Mouse (Mus musculus): ENCODE measurements around the gene Chka.

Chka gene

DNA sequence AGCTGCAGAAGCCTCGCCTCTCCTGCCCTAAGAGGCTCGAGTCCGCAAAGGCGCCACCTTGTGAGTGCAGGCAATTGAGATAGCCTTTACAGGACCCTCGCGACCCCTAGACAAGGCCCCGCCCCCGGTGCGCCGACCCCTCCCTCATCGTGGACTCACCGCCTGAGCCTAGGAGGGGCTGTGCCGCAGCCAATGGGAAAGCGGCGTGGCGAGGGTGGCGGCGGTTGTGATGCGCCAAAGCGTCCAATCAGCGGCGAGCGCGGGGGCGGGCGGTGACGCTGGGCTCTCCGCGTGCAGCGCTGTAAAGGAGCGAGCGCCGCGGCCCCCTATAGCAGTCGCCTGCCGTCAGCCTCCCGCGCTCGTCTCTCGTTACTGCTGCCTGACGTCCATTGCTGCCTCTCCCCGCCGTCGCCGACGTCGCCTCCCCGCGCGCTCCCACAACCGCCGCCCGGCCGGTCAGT is at the start of gene Chka:
Gene Chka, plus strand, starts transcription at position 272 of the 461 bp plus-strand sequence.
- peak; percentile 91 for DNase-seq (ENCODE audit: low read depth, low spot score)

- DNase-seq (ENCODE audit: low read depth, low spot score) = no peak
These were observed 46.0 kb upstream of the Chka start for GRCm38 (mm10) chr19:3805526-3805925.

- no peak for DNase-seq (ENCODE audit: low read depth, low spot score)
These were observed 40.9 kb upstream of the Chka start for GRCm38 (mm10) chr19:3810536-3811233.

DNA sequence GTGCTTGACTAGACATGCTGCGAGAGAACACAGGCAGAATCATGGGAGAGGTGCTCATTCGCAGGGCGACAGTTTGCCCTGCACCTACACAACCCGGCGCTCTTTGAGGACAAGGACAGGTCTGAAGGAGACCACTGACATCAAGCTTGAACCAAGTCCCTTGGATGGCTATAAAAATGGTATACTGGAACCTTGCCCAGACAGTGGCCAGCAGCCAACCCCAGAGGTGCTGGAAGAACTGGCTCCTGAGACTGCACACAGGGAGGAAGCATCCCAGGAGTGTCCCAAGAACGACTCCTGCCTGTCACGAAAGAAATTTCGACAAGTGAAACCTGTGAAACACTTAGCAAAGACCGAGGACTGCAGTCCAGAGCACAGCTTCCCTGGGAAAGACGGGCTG is 37.1 kb upstream of the Chka start:
- no peak for DNase-seq (ENCODE audit: low read depth, low spot score)

DNA sequence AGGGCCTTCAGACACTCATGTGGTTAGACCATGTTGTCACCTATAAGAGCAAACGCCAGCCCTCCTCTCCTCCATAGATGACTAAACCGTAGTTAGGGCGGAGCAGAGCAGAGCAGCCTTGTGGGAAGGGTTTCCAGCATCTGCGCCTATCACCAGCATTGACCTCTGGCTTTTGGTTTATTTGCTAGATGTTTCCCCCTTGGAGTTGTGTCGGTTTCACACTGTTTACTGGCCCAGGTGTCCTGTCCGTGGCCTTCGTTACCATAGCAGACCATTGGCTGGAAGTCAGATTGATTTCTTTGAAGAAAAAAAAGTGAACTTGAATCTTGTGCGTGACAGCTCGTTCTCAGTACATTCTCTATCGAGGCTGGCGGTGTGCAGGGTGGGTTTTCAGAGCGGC is 35.7 kb upstream of the Chka start:
- no peak for DNase-seq (ENCODE audit: low read depth, low spot score)

- DNase-seq (ENCODE audit: low read depth, low spot score) = no peak
These were observed 32.5 kb upstream of the Chka start for GRCm38 (mm10) chr19:3819080-3819479.

GRCm38 (mm10) chr19:3819899-3820444 is 31.6 kb upstream of the Chka start:
- DNase-seq (ENCODE audit: low read depth, low spot score) = no peak

DNA sequence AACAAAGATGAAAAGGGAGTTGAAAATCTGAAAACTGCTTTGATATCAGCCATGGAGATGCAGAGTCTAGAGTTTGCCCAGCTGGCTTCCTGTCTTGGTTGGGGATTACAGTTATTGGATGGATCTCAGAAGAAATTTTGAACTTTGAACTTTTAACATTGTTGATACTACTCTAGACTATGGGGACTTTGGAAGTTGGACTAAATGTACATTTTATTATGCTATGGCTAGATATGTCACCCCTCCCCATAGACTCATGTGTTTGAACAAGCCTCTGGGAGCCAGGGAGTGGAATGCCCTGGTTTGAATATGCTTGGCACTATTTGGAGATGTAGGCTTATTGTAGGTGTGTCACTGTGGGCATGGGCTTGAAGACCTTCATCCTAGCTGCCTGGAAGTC is 26.5 kb upstream of the Chka start:
- no peak for DNase-seq (ENCODE audit: low read depth, low spot score)

DNA sequence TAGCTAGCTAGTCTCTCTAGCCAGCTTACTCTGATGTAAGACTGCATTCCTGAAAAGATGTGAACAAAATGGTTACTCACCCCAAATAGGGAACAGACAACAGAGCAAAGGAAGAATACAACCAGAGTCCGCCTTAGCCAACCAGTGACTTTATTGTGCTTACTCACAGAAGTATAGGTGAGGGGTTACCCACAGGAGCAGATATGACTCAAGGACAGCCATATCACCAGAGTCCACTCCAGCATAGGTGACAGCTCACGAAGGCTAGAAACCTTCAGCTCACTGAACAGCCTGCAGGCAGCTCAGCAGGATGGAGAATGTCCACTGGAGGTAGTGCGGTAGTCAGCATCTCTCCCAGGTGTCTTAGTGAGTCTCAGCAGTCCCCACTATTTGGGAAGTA is 21.7 kb upstream of the Chka start:
- no peak for DNase-seq (ENCODE audit: low read depth, low spot score)

- no peak for DNase-seq (ENCODE audit: low read depth, low spot score)
These were observed 19.9 kb upstream of the Chka start for GRCm38 (mm10) chr19:3831716-3832115.

DNA sequence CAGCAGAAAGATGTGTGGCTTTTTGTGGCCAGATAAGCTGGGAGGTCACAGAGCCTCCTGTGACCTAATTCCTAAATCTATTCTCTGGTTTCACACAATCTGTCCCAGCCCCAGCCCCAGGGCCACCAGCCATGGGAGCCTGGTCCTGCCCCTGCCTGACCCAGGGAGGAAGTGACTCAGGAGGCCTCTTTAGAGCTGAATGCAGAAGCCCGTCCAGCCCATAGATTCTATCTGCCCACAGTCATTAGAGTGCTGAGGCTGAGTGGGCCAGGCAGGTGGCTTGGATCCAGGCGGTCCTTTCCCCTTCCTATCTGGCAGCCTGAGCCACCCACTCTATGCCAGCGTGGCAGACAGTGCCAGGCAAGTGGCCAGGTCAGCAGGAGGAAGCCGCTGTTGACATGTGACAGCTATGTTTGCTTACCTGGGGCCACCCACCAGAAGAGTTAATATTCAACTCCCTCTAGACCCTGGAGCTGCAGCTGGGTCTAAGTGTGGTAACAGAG is 18.7 kb upstream of the Chka start:
- DNase-seq (ENCODE audit: low read depth, low spot score) = no peak

DNA sequence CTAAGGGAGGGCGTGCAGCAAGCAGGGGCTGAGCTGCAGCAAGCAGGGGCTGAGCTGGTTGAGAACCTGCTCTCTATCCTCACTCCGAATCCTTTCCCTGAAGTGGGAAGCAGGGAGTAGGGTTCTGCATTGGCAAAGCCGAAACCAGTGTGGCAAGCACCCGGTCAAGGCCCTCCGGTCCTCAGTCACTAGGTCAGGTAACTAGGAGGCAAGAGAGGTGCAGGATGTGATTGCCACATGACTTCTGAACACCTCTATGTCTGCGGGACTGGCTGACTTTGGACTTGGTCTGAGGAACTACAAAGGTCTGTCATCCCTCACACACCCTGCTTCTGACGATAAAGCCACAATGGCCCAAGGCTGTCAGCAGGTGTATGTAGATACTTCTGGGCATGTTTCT is 17.3 kb upstream of the Chka start:
- DNase-seq (ENCODE audit: low read depth, low spot score) = no peak

GRCm38 (mm10) chr19:3836791-3837190 is 14.8 kb upstream of the Chka start:
- DNase-seq (ENCODE audit: low read depth, low spot score) = no peak

GRCm38 (mm10) chr19:3838931-3839330 is 12.6 kb upstream of the Chka start:
- DNase-seq (ENCODE audit: low read depth, low spot score) = no peak

DNA sequence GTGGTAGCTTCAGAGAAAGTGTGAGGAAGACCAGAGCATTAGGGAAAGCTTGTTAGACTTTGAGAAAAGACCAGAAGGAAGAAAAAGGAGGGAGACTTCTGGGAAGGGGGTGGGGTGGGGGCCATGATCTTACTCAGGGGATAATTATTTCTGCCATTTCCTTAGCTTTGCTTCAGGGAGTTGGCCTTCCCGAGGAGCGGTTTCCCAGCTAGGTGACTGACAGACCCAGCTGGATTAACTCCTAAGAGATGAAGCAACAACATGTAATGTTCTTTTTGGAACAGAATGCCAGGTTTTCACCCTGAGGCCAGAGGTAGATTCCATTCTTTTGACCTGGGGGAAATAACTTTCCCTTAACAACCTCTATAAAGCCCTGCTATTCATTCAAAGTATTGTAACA is 11.9 kb upstream of the Chka start:
- DNase-seq (ENCODE audit: low read depth, low spot score) = no peak

DNA sequence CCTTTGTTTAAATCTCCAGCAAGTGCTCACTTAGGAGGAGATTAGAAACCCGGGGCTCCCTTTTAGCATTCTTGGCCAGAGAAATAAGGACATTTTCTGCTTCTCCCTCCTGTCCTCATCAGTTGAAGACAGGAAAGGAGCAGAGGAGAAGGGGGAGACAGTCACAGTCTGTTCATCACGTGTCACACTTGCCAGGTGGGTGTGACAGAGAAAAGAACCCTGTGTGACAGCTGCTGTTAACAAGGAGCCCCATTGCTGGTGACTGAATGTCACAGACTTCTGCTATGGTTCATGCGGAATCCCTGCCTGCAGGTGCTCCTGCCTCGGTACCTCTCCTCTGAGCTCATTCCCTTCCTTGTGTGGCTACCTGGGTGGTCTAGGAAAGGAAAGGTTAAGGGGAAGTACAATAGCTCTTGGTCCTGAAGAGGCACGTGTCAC is 11.3 kb upstream of the Chka start:
- no peak for DNase-seq (ENCODE audit: low read depth, low spot score)

- DNase-seq (ENCODE audit: low read depth, low spot score) = no peak
These were observed 10.9 kb upstream of the Chka start for GRCm38 (mm10) chr19:3840685-3841084.

DNA sequence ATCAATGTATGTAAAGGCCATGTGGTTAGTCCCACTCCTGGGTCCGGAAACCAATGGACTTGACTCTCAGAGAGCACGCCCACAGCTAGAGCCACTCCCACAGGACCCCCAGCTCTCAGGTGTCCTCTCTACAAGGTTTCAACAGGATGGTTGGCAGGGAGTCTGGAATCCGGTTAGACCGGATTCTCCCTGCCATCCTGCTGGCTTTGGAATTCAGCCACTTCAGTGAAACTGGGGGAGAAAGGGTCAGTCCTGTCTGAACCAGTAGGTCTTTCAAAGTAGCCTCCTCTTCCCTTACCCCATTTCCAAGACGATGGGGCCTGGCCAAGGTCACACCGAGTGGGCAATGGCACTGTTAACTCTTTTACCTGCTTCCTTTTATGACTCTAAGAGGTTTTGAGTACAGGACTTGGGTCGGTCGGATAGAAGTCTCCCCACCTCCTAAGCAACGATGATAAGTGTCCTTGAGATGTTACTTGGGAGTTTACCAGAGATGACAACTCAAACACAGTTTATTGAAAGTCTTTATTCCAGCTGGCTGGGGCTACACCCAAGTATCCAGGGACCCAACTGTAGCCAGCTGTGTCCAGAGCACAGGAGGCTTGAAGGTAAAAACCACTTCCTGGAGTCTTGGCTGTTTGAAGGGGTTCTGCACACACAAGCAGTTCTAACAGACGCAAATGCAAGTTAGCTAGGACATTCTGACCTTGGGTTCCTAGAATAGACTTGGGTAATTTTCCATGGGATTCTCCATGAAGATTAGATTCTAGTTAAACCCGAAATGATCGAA is 9.0 kb upstream of the Chka start:
- DNase-seq (ENCODE audit: low read depth, low spot score) = peak; percentile 46

DNA sequence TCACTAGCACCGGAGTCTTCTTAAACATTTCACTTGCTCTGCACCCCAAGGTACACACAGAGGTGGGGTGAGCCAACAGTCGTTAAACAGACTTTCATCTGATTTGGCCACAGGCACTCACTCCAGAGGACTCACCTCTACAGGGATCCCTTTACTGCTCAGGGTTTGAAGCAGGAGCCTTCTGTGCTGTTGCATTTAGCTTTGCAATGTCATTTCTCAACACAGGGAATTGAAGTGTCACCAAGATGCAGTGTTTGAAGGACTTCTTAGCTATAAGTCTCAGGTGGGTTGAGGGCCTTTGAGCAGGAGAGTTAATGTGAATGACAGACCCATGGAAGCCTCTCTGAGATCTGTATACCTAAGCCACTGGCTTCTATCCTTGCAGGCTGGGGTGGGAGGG is 7.9 kb upstream of the Chka start:
- no peak for DNase-seq (ENCODE audit: low read depth, low spot score)

DNA sequence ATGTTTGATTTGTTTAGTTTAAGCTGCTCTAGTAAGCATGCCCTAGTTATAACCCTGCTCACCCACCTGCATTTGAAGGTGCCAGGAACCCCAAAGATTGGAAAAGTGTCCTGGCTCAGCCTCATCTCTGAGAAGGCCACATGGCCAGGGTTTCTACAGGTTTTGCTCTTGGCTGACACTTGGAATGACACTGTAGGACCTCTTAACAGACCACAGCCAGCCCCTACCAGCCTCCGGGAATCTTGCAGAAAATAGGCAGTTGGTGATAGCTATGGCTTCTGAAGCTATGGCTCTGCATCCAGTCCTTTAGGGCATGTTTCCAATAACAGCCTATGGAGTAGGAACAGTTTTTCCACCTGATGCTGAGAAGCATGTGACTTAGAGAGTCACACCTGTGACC is 6.7 kb upstream of the Chka start:
- no peak for DNase-seq (ENCODE audit: low read depth, low spot score)

GRCm38 (mm10) chr19:3845339-3845738 is 6.2 kb upstream of the Chka start:
- DNase-seq (ENCODE audit: low read depth, low spot score) = no peak

- DNase-seq (ENCODE audit: low read depth, low spot score) = no peak
These were observed 5.7 kb upstream of the Chka start for GRCm38 (mm10) chr19:3845803-3846406.
